Mouse (Mus musculus) embryo, embryonic 11.5 days (tissue): ENCODE measurements around the gene Atp6v0e2.
A peak's percentile ranks its signal among the peaks of the same experiment; 100 is the strongest.

ENCODE experiments used
- DNase-seq: peaks from one replicate; pipeline ENCODE4 v3.0.0-alpha.2; 2012; ENCODE audit warnings: low read depth, low spot score

Atp6v0e2 gene

GRCm38 (mm10) chr6:48539860-48540259, 2.4 kb downstream of the Atp6v0e2 start:
- no peak for DNase-seq

DNA sequence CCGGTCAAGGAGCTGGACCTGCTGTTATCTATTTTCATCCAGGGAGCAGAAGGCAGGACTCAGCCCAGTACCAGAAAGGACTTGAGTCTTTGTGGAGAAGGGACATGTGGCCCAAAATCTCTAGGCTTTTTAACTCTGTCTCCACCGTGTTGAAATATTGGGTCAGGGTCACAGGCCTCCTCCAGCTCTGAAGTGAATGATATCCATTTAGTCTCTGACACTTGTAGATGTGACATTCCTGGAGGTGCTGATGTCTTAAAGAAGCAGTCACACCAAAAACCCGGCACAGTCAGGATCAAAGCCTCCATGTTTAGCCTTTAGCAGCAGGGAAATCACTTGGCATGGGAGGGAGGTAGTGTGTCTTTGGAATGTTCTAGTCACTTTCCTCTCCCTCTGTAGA, 3.3 kb downstream of the Atp6v0e2 start:
- no peak for DNase-seq

- peak; percentile 59 for DNase-seq
Measured at GRCm38 (mm10) chr6:48541560-48542450, 4.4 kb downstream of the Atp6v0e2 start.

- no peak for DNase-seq
Measured at GRCm38 (mm10) chr6:48542631-48543030, 5.2 kb downstream of the Atp6v0e2 start.

DNA sequence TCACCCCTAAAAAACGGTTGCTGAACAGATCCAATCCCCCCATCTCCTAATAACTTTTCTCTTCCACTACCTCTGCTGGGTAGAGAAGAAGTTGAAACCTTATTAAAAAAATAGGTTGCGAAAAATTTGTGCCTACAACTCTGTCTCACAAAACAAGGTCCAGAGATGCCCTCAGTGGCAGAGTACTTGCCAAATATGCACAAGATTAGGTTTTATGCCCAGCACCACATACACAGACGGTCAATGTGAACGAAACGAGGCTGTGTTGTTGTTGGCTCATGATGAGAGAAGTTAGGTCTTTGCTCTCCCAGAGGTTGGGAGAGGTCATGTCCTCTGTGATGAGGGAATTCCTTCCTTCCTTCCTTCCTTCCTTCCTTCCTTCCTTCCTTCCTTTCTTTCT, 7.8 kb downstream of the Atp6v0e2 start:
- no peak for DNase-seq

- no peak for DNase-seq
Measured at GRCm38 (mm10) chr6:48546271-48546670, 8.9 kb downstream of the Atp6v0e2 start.

- no peak for DNase-seq
Measured at GRCm38 (mm10) chr6:48546858-48547257, 9.4 kb downstream of the Atp6v0e2 start.

DNA sequence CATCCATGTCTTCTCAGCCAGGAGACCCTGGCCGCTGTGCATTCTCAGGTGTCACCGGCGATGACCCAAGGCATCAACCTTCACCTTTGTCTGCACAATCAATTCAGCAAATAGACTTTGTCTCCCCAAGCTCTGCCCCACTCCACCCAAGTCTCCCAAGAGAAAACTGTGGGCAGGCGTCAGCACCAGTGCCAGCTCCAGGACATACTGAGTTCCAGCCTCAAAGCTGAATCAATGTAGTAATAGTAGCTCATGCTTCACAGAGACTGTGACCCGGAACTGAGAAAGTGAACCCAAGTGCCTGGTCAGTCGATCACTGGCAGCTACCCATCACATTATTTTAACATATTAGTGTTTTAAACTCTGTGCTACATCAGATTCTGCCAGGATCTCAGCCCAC, 10.9 kb downstream of the Atp6v0e2 start:
- no peak for DNase-seq

DNA sequence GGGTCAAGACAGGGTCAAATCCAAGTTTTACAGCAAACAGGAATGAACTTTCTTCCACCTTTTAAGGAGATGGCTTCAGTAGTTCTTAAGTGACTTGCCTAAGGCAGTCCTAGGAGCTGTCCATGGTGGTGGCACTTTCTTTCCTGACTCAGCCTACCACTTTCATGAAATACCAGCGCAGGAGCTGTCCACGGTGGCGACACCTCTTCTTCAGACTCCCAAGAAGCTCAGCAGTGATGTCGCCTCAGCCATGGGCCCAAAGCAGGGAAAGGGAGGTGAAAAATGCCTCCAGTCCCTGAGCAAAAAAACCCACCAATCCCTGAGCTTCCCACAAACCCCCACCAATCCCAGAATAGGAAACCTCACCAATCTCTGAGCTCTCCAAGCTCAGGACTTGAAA, 15.5 kb downstream of the Atp6v0e2 start:
- DNase-seq = no peak

DNA sequence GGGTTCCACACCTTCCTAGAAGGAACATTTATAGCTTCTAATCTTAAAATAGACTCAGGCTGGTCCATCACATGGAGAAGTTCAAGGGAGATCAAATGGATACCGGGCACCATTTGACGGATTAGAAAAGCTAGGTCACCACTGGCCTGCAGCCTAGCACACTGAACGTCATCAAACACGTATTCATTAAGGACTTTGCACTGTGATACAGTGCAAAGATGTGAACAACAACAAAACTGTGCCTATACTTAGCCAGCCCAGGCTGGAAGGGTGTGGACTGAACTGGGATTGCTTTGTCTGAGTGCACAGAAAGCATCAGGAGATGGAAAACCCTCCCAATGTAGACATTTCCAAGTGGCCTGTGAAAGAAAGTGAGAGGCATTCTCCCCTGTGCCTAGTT, 16.4 kb downstream of the Atp6v0e2 start:
- DNase-seq = no peak

DNA sequence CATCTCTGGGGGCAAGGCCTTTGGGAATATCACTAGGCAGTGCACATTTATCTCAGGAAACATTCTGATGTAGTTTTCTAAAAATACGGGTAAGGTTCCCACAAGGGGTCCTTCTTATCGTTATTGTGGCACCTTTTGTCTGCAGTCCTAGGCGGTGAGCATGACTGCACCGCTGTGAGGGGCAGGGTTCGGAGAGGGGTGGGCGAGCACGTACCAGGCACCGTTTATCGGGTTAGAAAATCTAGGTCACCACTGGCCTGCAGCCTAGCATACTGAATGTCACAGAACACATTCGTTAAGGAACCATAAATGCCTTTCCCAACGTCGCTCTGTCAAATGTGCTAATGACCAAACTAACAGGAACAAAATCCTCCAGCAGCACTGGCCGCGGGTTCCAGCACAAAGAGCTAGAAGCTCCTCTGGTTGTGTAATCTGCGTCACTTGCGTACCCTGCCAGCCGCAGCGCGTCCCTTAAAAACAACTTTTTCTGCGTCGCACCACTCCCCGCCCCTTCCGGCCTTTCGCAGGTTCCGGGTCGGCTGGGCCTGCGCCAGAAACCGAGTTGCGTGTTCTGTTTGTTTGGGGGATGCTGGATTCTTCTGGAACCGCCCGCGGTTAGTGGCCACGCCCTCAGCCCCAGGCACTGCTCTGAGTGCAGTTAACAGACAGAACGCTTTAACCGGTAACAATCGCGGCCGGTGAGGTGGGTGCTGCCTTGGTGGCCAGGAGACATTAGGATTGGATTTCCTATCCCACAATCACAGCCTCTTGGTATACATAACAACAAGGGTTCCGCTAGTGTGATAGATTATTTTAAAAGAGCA, 17.1 kb downstream of the Atp6v0e2 start, which contains the start of gene Lrrc61:
Gene Lrrc61 (plus strand): TSS at position 517 of the 824 bp plus-strand sequence.
- peak; percentile 85 for DNase-seq

DNA sequence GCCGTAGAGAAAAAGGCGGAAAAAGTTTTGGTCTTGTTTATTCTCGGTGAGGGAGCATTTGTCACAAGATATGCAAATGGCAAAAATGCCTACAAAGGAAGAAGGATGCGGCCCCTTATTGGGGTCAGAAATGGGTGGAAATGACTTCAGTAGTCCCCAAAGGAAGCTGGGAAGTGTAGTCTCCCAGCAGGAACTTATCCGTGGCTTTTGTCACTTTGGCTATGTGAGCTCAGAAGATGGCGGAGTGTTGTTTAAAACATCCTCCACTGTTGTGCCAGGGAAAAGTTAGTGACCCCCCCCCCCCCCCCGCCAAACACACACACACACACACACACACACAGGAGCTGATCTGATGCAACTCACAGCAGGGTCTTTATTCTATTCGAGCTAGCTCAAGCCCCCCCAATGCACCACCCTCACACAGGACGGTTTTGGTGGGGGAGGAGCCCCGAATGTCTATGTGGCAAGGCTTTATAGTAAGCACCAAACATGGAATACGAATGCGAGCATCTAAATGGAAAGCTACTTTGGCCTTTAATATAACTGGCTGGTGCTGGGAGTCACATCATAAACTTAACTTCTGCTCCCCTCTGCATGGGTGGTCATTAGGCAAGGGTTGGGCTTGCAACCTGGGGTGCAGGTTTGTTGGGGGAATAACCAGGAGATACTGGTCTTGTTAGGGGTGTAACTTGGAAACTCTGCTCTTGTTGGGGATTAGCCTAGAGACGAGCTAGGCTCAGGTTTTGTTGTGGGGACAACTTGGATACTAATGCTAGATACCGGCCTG, 17.9 kb downstream of the Atp6v0e2 start:
- DNase-seq = peak; percentile 49

- DNase-seq = no peak
Measured at GRCm38 (mm10) chr6:48555956-48556355, 18.5 kb downstream of the Atp6v0e2 start.

DNA sequence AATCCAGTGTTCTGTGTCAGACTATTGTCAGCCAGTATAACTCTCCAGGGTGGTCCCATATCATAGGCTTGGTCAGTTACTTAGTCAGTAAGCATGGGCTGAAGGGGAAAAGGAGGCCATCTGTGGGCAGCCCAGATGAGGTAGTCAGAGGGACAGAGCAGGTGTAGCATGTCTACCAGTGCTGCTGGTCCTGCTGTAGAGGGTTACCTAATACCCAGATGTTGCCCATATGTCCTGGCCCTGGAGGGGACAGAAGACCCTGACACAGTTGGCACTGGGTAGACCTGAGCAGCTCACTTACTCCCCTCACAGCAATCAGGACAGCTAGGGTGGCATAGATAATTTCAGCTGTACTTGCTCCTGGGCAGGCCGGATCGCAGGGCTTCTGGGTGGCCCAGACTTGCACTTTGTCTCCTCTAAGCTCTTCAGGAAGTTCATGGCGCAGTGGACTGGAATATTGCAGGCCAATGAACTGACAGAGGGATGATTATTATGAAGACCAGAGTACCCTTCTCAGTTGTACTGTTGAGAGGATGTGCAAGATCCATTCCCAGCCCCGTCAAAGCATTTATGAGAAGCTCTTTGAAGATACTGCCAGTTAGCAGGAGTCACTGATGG, 28.4 kb downstream of the Atp6v0e2 start:
- DNase-seq = no peak

- no peak for DNase-seq
Measured at GRCm38 (mm10) chr6:48566312-48566711, 28.9 kb downstream of the Atp6v0e2 start.

DNA sequence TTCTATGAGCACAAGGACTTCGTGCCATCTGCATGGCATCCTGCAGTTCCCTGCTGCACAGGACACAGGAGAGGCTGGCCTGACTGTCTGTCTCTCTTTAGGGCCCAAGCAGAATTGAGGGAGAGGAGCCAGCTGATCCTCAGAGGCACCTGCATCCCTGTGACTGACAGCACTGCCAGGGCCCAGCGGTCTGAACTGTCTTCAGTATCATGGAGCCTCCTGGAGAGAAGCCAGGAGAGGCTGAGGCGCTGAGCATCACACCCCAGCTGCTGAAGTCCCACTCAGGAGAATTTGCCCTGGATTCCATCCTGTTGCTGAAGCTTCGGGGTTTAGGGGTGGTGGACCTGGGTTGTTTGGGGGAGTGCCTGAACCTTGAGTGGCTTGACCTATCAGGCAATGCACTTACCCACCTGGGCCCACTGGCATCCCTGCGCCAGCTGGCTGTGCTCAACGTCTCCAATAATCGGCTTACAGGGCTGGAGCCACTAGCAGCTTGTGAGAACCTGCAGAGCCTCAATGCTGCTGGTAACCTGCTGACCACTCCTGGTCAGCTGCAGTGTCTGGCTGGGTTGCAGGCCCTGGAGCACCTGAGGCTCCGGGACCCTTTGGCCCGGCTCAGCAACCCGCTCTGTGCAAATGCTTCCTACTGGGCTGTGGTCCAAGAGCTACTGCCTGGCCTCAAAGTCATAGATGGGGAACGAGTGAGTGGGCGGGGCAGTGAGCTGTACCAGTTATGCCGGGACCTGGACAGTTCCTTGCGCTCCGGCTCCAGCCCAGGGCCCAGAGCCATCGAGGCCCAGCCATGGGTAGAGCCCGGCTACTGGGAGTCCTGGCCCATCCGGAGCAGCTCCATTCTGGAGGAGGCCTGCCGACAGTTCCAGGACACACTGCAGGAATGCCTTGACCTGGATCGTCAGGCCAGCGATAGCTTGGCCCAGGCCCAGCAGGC, 30.9 kb downstream of the Atp6v0e2 start:
- DNase-seq = no peak

DNA sequence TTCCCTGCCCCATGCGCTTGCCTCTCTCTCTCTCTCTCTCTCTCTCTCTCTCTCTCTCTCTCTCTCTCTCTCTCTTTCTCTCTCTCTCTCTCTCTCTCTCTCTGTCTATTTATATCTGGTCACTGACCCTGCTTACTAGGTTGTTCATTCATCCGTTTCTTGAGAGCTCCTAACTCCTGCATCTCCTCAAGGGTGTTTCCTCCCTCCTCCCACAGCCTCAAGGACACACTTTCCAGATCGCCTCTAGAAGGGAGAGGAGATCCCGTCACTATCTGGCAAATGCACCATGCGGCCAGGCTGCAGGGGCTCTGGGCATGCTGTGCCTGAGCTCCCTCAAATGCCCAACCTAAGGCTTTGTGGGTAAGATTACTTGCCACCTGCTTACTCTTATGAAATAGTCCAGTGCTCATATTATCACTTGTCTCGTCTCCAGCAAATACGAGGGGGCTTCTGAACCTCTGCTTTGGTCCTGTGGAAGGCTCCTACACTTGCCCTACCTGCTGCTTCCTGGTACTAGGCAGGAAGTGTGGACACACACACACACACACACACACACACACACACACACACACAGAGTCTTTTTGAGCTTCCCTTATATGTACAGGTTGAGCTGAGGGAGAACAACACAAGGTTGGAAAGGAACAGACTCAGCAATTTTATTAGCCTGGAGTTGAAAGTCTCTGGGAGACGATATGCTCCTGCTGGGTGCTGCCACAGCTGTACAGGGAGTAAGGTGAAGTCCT, 31.8 kb downstream of the Atp6v0e2 start:
- no peak for DNase-seq

DNA sequence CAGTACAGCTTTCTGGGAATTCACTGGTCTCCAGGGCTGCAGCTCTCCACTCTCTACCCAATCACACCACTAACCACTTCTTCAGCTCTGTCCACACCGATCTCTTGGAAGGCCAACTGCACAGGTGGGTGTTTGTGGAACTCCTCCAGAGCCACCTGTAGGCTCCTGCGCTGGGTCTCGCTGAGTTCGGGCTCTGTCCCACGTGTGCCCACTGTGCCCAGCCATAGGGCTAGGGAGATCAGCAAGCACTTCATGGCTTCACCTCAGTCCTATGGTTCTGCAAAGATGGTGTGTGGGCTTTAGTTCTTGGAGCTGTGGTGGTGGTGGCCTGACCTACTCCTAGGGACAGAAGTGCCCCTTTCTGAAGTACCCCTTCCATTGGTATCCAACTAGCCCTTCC, 34.6 kb downstream of the Atp6v0e2 start:
- DNase-seq = no peak

DNA sequence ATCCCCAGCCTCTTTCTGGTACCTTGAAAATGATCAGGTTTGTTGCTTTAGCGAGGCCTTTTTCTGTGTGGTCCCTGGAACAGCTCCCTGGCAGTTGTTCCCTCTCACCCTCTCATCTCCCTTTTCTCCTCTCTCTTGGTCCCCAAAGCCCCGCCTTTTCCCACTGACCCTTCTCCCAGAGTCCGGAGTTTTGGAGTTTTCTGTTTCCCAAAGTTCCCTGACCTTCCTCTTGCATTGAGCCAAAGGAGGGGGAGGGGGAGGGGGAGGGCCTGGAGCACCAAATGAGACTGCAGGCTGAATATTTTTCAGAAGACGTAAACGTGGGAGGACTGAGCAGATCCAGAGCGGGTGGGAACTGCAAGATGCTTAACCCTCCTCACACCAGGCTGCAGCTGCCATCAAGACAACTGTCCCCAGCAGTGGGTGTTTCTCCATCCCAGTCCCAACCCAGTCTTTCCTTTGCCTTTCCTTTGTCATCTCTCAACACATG, 35.2 kb downstream of the Atp6v0e2 start, which contains the start of gene Rarres2:
Gene Rarres2 (minus strand): TSS at position 218 of the 490 bp plus-strand sequence.
- DNase-seq = no peak
